Mouse (Mus musculus) T-helper 2 cell (primary cell): ENCODE data around the gene Mrpl44.

Source experiments
- in situ Hi-C: fragments of 300-600 bp; cut with MboI, MseI; formaldehyde crosslinking; loops from one replicate; pipeline ENCODE4 v1.15.1; 2025; ENCODE audit warnings: high pct_unique_total_duplicates

The Mrpl44 gene

GRCm38 (mm10) chr1:79762282-79763250 is 13.3 kb upstream of the Mrpl44 start:
- in situ Hi-C loops, result loop anchor here (5.0 kb wide), 1 partner anchor 1225 kb away; no protein-coding TSS in a partner anchor

- in situ Hi-C loops, result loop anchor here (5.0 kb wide), 1 partner anchor 1227 kb away; no protein-coding TSS in a partner anchor
Measured at GRCm38 (mm10) chr1:79764031-79764430, 11.8 kb upstream of the Mrpl44 start.

- in situ Hi-C loops, result loop anchor here (5.0 kb wide), 1 partner anchor 1227 kb away; no protein-coding TSS in a partner anchor
Measured at GRCm38 (mm10) chr1:79764483-79764882, 11.3 kb upstream of the Mrpl44 start.

GRCm38 (mm10) chr1:79768231-79768630 is 7.6 kb upstream of the Mrpl44 start:
- in situ Hi-C loops, result no loop called here

GRCm38 (mm10) chr1:79774164-79774780 is 1.5 kb upstream of the Mrpl44 start:
- in situ Hi-C loops, result no loop called here

GRCm38 (mm10) chr1:79778011-79778410 is 2.2 kb downstream of the Mrpl44 start:
- in situ Hi-C loops, result no loop called here

- in situ Hi-C loops, result no loop called here
Measured at GRCm38 (mm10) chr1:79782433-79782832, 6.6 kb downstream of the Mrpl44 start.

GRCm38 (mm10) chr1:79786267-79786927 is 10.6 kb downstream of the Mrpl44 start:
- in situ Hi-C loops, result no loop called here

- in situ Hi-C loops, result no loop called here
Measured at GRCm38 (mm10) chr1:79797084-79797483, 21.3 kb downstream of the Mrpl44 start.

GRCm38 (mm10) chr1:79802858-79803427 is 27.1 kb downstream of the Mrpl44 start:
- in situ Hi-C loops, result no loop called here

GRCm38 (mm10) chr1:79803614-79804013 is 27.8 kb downstream of the Mrpl44 start:
- in situ Hi-C loops, result no loop called here

GRCm38 (mm10) chr1:79806865-79807264 is 31.0 kb downstream of the Mrpl44 start:
- in situ Hi-C loops, result no loop called here

GRCm38 (mm10) chr1:79809447-79809846 is 33.6 kb downstream of the Mrpl44 start:
- in situ Hi-C loops, result no loop called here

GRCm38 (mm10) chr1:79815446-79815845 is 39.6 kb downstream of the Mrpl44 start:
- in situ Hi-C loops, result no loop called here

- in situ Hi-C loops, result no loop called here
Measured at GRCm38 (mm10) chr1:79819296-79819879, 43.6 kb downstream of the Mrpl44 start.

- in situ Hi-C loops, result no loop called here
Measured at GRCm38 (mm10) chr1:79822806-79823525, 47.1 kb downstream of the Mrpl44 start.

GRCm38 (mm10) chr1:79823951-79824633 is 48.3 kb downstream of the Mrpl44 start:
- in situ Hi-C loops, result no loop called here
